Mouse (Mus musculus): Measurements from ENCODE around the gene Gm5624. TPM values are rescaled to one million over a fixed set of nuclear protein-coding genes. Genes with fewer than 3 reads are reported as not detected.

Gm5624 gene
- polyA plus RNA-seq (2017; shearing (Covaris generic)): not detected

DNA sequence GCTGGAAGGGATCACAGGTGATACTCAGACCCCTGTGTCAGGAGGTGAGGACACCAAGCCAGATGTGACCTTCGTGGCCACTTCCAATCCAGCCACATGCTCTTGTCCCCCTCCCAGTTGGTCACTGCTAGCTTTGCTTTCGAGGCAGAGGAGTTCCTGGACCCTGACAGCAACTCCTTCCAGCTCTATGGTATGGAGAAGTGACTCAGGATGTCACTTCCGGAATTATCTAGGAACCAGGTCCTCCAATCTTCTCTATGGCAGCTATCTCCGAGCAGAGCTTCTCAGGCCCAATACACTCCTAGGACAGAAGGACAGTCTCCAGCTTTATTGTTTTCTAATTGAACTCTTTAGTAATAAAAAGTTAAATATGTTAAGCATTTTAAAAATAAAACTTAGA, at the start of gene Gm5624:
Gene Gm5624 (minus strand): TSS at position 202 of the 400 bp plus-strand sequence.

DNA sequence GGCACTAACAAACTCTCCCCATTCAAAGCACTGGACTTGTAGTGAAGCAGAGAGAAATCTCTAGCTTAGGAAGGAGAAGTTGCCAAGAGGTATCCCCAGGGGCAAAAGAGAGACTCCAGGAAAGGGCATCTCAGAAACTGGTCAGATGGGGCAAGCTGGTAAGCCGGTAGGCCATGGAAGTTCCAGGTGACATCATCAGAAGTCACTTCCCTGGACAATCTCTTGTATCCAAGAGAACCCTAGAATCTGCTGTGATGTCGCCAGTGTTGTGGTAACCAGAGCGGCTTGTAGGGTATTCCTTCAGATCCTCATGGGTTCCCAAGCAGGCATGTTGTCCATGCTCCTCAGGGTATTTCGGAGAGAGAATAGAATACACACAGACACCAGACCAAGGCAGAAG, 44.9 kb downstream of the Gm5624 start, which contains the start of gene Gm8247:
Gene Gm8247 (plus strand): TSS at position 301 of the 400 bp plus-strand sequence.

DNA sequence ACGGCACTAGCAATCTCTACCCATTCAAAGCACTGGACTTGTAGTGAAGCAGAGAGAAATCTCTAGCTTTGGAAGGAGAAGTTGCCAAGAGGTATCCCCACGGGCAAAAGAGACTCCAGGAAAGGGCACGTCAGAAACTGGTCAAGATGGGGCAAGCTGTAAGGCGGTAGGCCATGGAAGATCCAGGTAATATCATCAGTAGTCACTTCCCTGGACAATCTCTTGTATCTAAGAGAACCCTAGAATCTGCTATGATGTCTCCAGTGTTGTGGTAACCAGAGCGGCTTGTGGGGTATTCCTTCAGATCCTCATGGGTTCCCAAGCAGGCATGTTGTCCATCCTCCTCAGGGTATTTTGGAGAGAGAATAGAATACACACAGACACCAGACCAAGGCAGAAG, 109.8 kb downstream of the Gm5624 start, which contains the start of gene Gm17093:
Gene Gm17093 (plus strand): TSS at position 301 of the 400 bp plus-strand sequence.

Other genes starting within 250 kb of the Gm5624 start
- not detected for gene Gm3371, start 217.2 kb downstream of the Gm5624 start, polyA plus RNA-seq (2017; shearing (Covaris generic))
- gene Gm8232, start 194.3 kb downstream of the Gm5624 start, polyA plus RNA-seq (2017; shearing (Covaris generic)): not detected
- gene BC061237, start 135.5 kb downstream of the Gm5624 start, polyA plus RNA-seq (2017; shearing (Covaris generic)): not detected
- gene Gm17093, start 109.7 kb downstream of the Gm5624 start, polyA plus RNA-seq (2017; shearing (Covaris generic)): not detected
- not detected for gene Gm8247, start 44.8 kb downstream of the Gm5624 start, polyA plus RNA-seq (2017; shearing (Covaris generic))
- not detected for gene Gm8257, start 78.5 kb upstream of the Gm5624 start, polyA plus RNA-seq (2017; shearing (Covaris generic))
- gene Gm8267, start 122.4 kb upstream of the Gm5624 start, polyA plus RNA-seq (2017; shearing (Covaris generic)): not detected
- not detected for gene Ptgdr, start 231.4 kb upstream of the Gm5624 start, polyA plus RNA-seq (2017; shearing (Covaris generic))